Mouse (Mus musculus): ENCODE data around the gene Slc22a23.

The Slc22a23 gene

DNA sequence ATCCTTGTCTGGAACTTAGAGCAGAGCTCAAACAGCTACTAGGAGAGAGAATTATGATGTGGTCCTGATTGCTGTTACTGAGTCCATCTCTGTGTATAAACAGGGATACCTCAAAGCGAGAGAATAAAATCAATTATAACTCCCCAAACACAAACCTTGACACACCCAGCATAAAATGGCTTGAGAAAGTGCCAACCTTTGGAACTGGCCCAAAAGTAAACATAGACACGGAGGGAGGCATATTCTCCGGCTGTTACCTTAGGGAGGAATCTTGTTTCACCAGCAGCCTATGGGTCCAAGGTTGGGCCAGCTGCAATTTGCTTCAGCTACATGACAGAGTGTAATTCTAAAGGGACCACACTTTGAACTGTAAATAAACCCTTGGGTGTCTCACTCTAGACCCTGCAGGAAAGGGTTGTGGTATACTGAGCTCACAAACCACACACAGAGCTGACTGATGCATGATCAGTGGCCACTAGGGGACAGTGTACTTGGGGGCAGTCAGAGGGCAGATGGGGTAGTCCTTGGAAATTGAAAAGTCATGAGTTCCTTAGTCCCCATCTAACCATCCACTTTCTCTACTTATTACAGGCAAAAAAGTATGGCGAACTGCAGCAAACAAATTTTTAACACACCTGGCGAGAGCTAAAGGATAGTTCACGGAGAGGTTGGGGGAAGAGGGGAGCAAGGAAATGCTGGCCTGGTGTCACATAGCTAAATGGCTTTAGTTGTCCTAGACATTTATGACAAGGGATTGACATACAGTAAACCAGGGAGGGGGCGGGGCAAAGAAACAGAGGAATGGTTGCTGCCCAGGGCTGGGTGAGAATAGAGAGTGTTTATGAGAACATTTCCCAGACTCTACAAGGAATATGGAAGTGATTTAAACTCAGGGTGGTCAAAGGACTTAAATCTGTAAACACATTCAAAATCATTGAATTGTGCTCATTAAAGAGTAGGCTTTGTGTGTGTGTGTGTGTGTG lies 45.3 kb downstream of the Slc22a23 start:
- peak; percentile 19 to 44 for DNase-seq

DNA sequence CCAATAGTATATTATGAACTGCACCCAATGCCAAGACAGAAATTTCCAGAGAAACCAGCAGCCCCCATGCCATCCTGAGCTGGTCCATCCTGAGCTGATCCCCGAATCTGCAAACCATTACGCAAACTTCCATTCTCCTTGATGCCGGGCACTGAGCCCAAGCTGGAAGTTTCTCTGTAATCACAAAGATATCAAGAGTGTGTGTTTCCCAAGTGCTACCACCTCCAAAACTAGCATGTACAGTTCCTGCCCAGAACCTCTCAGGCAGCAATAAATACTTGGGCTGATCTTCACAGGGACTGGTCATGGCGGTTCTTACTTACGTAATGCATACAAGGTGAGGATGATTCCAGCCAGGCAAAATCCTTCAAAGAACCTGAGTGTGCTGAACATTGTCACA lies 46.3 kb downstream of the Slc22a23 start:
- DNase-seq, result no peak

DNA sequence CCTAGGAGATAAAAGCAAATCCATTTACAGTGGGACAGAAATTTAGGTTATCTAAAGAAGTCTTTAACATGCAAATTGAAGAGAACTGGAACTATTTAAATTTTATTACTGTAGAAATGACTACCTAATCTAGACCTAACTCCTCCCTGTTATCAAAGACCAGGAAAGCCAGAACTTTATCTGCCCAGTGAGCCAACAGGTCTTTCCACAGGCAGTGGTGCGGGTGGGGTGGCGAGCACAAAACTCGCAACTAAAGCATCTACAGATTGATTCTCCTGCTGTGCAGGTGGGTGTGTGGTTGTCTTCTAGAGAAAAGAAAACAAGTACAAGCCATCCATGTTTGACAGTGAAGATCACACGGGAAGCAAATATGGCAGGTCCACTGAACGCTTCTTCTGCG lies 46.9 kb downstream of the Slc22a23 start:
- no peak for DNase-seq

DNA sequence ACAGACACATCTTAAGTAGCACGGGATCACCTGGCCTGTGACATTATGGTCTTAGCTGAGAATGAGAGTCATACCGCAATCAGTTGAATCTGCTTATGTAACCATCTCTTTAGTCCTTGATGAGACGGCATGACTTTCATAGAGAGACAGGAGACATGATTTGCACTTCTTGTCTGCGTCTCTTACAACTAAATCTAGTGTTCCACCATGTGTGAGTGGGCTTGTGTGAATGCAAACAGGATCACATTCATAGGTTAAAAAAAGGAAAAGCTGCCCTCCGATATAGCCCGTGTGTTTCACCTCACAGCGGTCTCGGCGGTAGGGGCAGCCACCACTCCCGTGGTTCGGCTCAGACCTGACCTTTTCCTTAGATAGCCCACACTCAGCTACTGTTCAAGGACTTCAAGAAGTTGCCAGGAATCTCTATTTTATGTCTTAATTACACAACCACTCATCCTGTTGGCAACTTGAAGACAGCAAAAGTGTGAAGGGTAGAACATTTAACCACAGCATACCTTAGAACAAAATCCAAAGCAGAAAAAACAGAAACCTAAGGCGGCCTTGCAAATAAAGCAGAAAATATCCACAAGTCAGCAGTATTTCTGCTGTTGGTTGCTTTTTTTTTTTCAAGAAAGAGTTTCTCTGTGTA lies 49.1 kb downstream of the Slc22a23 start:
- peak in 1 of 2 experiments; percentile 65 for DNase-seq

DNA sequence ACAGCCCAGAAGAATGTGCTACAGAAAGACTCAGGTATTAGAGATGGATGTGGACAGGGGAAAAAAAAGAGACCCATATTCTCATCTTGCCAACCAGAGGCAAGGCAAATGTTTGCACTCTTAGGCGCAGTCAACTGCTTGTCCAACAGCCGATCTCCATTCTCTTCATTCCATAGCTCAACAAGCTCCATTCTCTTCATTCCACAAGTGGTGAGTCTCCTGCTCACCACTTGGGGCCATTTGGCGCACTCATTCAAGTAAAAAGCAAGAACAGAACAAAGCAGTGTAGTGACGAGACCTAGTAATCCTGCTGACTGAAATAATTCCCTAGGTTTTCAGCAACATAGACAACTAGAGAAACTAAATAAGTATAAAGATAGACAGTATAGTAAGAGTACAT lies 50.8 kb downstream of the Slc22a23 start:
- no peak for DNase-seq

DNA sequence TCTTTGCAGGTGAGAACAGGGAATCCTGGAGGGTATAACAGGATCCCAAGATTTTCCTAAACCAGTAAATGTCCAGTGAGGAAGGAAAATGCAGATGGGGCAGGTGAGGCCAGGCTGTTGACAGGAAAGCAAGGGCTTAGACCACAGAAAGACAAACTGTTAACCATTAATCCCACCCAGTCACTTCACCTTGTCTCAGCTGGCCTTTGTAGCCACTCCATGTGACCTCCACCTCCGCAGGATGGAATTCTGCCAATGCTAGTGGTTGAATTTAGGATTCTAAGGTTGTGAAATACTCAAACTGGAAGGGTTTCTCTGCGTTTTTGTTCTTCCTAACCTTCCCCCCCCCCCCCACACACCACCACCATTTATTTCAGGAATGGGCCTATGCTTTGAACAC lies 52.9 kb downstream of the Slc22a23 start:
- DNase-seq, result peak; percentile 81 to 91

DNA sequence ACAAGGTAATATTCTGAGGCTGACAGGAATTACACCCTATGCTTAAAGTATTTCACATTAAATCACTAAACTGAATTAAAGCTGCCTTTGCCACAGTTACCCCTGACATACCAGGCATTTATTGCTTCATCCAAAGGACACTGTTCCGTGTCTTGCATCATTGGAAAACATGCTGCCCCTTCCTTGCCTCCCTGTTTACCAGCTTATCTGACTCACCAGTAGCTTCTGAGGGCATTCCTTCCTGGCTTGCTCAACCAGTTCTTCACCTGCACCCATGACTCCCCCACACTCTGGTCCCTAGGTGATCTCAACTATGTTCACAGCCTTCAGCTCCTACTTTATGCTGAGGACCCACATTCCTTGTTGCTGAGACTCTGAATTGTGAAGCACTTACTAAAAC lies 54.6 kb downstream of the Slc22a23 start:
- no peak for DNase-seq

DNA sequence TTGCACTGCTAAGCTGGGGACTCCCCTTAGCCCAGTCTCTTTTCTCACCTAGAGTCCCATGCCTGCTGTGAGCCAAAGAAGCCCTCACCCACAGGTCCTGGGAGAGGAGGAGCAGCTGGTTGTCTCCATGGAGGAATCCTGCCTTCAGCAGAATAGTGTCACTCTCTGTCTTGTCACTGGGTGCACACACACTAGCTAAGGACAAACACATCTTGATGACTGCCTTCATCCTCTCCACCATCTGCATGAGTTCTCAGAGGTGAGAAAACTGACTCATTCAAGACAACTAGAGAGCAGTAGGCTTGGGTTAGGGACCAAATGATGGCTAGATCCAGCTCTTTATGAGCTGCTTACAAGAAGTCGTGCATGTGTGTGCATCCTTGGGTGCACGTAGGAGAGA lies 55.4 kb downstream of the Slc22a23 start:
- no peak for DNase-seq

DNA sequence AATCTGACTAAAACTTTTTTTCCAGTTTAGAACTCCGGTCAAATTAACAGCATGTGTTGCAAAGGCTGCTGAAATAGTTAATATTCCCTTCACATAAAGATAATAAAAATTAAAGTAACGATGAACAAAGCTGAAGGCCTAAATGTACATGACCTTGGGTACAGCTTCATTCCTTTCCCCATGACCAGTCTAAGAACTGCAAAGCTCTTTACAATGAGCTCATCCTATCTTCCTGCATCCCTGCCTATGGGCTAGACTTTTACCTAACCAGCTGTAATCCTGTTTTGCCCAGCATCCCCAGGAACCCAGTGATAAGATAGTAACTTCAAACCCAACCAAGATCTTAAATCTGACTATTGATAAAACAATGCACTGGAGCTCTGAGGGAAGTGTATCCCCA lies 56.9 kb downstream of the Slc22a23 start:
- no peak for DNase-seq

DNA sequence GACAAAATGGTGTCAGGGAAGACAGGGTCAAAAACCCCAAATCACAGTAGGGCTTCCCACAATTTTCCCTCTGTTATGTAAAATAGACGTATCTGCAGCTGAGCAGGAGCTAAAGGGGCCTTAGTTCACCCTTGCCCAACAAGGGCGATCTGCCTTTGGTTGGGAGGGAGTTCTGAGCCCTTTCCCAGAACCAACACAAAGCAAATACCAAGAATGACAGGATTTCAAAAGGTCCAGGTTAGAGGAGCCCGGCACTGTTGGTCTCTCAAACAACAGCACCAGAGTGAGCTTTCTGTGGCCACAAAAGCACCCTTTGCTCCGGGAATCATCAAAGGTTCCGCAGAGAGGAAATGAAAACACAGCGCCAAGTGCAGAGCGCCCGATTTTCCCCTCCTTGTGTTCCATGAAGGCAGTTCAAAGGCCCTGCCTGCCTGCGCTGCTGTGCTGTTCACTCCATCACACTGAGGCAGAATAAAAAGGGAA lies 57.3 kb downstream of the Slc22a23 start:
- peak; percentile 53 to 57 for DNase-seq

DNA sequence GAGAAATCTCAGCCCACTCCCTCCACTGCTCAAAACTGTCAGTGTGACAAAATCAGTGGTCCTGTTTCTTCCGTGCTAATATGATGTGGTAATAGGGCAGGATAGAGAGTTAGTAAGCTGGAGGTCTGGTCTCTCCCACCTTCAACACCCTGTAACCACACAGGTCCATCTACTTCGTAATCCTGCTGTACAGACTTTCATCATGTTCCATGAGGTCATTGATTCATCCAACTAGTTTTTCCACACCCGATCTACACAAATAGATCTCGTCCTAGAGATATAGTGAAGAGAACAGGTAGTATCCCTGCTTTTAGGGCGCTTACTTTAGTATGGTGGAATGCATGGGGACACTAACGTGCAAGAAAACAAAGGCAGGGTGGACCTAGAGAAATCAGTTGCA lies 63.6 kb downstream of the Slc22a23 start:
- DNase-seq, result no peak

DNA sequence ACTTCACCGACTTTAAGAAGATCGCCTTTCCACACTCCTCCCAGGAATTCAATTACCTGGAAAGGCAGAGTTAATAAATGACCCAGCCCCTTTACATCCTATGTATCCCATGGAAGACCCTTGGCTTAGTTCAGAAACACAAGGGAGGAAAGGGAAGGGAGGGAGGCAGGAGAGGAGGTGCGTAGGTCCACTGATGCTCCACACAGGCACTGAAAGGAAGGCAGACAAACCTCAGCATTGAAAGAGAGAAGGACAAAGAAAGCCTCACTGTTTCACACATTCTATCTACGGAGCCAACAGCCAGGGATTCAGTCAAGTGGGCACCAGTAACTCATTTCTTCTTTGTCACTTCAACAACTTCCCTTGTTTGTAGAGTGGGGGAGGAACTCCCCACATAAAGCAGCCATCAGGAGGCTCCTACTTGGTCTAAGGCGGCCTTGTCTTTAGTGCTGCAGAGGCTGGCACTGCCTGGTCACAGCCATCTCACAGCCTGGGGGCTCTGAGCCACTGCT lies 66.2 kb downstream of the Slc22a23 start:
- no peak for DNase-seq

DNA sequence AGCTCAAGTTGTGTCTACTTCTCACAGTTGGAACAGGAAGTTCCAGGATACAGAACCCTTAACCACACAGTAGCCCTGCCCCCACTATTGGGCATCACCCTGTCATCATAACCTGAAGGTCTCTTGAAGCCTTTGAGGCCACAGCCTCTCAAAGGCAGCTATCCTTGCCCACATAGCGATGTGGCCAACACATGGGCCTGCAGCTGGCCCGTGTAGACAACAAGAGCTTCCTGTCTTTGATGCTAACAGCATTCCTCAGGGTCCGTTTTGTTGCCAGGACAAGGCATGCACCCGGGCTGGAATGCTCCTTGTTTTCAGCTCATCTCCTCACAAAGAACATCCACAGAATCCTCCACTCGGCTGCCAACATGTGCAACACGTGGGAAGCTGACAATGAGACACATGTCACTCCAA lies 66.7 kb downstream of the Slc22a23 start:
- DNase-seq, result no peak

DNA sequence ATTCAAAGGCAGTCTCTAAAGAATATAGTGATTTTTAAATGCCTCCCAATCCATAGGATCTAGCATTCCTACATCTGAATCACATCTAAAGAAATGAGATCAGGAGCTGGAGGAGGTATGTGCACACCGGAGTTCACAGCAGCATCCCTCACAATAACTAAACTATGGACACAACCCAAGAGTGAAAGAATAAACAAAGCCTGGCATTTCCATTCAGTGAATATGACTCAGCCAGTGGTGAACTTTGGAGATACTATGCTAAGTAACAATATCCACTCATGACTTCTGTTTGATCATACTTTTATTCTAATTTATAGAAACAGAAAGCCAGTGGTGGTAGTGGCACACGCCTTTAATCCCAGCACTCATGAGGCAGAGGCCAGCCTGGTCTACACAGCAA lies 67.4 kb downstream of the Slc22a23 start:
- no peak for DNase-seq

DNA sequence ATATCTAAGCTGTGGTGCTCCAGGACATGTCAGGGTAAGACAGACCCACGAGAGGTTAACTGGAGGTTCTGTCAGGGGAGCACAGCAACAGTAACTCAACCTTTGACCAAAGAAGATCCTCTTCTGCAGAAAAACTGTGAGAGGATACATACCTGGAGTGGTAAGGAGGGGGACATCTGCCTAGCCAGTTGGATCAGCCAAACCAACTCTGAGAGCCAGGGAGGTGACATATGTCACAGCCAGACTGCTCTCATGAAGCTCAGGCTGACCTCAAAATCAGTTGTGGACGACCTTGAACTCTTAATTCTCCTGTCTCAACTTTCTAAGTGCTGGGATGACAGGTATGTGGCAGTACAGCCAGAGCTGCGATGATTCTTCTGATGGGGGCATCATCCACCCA lies 68.0 kb downstream of the Slc22a23 start:
- no peak for DNase-seq

DNA sequence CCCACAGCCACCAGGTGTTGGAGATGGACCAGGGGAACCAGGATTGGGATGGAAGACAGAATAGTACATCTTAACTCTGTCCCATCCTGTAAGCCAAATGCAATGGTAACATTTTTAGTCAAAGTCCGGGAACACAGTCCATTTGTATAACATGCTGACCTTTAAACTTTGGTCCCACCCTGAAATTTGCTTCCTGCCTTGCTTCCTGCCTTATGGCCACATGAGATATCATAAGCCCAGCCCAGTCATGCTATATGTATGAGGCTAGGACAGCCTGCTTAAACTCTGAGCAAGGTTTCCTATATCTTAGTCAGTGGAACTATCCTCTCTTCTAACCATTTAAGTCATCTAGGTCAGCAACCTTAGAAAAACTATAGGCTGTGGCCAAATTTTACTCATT lies 70.1 kb downstream of the Slc22a23 start:
- no peak for DNase-seq

DNA sequence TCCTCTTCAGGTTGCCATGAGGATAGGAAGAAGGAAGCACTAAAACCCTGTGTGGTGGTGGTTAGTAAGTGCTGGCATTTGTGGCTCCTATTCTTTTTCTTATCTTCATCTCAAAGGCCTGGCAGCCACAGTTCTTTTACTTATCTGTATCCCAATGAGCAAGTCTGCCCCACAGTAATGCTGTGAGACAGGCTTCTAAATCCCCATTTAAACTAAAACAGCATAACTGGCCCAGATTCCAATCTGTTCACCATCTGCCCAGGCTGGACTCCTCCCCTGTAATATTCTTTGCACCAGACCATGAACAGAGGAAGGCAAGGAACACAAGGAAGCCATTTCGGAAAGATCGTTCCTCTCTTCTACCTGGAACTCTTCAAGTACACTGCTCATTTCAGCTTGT lies 70.6 kb downstream of the Slc22a23 start:
- no peak for DNase-seq

DNA sequence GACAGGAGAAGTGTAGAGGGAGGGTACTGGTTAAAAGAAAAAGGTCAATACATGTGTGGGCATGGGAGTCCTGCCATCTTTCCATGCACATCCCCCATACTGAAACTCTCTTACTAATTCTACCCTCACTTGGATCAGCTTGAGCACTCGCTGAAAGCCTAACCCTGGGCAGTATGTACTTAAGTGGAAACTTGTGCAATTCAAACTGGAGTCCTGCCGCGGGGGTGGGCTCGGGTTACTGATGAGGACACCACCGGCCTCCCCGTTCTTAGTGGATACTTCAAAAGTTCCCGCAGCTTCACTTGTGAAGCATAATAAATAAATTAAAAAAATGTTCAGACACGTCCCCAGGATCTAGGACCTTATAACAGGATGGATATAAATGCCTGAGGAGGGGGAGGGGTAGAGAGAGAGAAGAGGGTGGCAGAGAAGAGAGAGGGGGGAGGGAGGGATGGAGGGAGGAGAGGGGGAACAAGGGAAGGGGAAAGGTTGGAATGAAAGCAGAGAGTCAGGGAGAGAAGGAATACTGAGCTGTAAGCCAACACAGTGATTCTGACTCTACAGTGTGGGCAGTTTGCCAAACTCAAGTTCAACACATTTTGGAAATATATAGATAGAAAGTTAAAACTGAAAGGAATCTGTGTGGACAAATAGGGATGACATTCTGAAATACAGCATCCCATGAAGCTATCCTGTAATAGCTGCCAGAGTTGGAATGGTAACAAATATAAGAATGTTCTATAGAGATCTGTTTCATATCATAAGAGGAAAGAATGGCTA lies 72.5 kb downstream of the Slc22a23 start:
- DNase-seq, result no peak

DNA sequence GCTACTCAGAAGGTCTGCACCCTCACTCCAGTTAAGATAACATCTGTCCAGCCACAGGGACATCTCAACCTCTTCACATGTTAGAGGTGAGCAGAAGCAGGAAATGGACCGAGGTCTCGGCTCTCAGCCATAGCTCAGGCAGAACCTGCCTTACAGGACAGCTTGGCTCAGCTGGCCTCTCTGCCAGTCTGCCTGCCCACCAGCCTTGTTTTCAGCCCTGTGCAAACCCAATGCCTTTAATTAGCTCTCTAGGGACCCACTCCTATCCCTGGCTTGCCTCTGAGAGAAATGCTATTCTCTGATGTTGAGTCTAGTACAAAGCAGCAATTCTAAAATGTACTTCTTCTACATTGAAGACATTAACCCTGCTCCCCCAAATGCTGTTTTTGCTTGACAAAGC lies 73.3 kb downstream of the Slc22a23 start:
- no peak for DNase-seq

DNA sequence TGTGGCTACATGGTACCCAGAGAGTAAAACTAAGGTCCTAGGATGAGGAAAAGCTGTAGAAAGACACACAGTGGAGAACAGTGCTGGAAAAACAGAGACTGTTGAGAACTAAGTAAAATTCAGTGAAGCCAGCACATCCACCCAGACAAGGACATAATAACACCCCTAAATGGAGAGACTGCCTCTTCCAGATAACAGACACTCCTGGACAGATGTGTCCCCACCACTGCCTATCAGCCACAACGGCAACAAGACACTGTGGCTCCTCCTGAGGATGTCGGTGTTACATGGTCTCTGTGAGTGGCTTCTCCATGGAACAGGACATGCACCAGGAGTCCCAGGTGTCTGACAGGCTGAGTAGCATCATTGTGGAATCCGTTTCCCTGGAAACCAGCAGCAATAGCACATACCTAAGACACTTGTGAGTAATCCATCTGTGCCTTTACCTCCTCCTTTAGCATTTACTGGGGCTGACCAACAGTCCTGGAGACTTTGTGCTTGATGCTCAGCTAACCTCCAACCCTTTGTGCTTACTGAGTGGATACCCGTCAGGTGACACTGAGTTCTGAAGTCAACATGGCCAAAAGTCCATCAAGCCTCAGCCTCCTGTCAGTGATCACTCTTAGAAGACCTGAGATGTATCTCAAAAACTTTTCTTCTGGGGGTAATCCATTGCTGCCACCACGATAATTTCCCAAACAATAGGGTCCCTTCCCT lies 73.9 kb downstream of the Slc22a23 start:
- peak; percentile 54 to 79 for DNase-seq

DNA sequence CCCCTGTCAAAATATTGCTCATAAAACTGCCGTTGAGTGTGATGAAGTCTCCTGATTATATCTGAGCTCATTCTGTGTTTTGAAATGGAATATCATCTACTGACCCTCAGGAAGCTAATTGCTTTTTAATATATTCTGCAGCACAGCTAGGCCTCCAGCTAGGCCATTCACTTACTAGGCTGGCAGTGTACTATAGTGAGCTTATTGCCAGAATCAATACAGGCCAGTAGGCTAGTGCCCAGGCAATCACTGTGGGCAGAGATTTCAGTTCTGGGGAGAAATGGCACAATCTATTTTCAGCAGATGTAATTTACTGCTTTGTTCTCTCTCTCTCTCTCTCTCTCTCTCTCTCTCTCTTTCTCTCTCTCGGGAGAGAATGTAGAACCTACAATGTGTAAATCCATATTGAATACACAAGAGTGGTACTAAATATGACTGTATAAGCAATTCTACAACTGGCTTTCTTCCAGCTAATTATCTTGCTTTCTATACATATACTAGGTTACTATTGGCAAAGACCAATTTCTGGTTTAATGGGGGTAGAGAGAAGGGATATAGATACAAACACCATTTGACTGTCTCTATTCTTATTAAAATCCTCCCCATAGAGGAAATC lies 75.5 kb downstream of the Slc22a23 start:
- no peak for DNase-seq

Measured in kidney, postnatal 36 days (tissue).